Mouse (Mus musculus) adrenal gland, adult 2 months (tissue): ENCODE results near the gene Mllt11. TPM values are rescaled to one million over a fixed set of nuclear protein-coding genes. Genes with fewer than 3 reads are reported as not detected.
"Not testable (repeated sequence)": the region's sequence is repeated elsewhere in the genome, so short reads cannot be mapped to it uniquely, and the experiment has no call there.

Source experiments
- DNase-seq: peaks from one replicate; pipeline ENCODE4 v3.0.0; 2021
- polyA plus RNA-seq: library from polyadenylated mRNA; depleted of rRNA; stranded (reverse); fragments of >200 nt; gene quantifications from 2 replicates; pipeline ENCODE4 v1.2.3, GENCODE M21; 2012
- total RNA-seq, 2 experiments: library from RNA; stranded (reverse); gene quantifications; 2 replicates each; pipeline ENCODE4 v1.2.3; 2021

Gene Mllt11
- total and polyA plus RNA-seq, 3 experiments, result 7.2 to 8.7 (median 8.0) TPM

DNA sequence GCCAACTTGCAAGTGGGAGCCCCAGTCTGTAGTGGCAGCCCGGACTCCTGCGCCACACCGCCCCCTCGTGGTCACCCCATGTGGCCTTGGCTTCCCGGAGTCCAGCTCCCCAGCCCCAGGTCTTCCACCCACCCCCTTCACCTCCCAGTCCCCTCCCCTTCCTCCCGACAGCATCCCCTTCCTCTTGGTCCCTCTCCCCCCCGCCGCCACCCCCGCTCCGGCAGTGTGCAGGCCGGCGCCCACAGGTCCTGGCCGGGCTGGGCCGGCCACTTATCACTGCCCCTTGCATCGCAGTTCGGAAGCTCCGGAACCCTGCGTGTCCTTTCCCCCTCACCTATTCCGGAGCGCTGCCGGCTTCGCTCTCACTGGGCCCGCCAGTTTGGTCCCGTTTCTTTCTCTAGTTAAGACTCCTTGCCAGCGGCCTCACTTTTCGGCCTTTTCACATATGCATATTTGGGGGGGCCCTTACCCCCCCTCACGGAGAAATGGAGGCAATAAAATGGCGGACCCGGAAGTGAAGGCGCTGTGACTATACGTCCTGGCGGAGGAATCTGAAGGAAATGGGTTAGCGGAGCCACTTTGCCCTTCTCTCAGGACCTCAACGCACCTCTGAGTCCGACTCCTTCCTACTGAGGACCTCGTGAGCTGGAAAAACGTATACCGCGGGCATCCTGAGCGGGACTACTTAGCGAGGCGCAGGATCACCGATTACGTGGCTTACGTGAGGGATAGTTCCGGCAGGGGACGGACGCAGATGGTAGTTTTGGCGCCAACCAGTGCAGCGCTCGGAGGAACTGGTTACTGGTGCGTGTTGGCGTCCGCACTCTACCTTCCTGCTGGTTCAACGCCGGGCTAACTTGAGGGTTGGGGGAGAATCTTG is 14.5 kb downstream of the Mllt11 start, which contains the start of gene Gabpb2:
TSS of gene Gabpb2 (minus strand) at position 662 of the 880 bp plus-strand sequence.
- peak; percentile 97 for DNase-seq

- no peak for DNase-seq
Measured at GRCm38 (mm10) chr3:95216655-95217254, 15.2 kb downstream of the Mllt11 start.

DNA sequence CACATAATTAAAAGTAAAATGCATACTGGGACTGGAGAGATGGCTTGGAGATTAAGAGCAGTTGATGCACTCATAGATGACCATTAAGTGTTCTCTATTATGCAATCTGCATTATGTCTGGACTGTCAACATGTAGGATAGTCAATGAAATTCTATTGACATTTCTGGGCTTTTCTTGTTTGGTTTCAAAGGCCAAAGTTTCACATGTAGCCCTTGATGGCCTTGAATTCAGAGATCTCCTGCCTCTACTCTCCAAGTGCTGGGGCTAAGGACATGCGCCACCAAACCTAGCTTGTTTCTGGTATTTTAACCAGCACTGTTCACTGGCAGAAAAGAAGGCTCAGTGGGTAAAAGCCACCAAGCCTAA is 18.4 kb downstream of the Mllt11 start:
- no peak for DNase-seq

DNA sequence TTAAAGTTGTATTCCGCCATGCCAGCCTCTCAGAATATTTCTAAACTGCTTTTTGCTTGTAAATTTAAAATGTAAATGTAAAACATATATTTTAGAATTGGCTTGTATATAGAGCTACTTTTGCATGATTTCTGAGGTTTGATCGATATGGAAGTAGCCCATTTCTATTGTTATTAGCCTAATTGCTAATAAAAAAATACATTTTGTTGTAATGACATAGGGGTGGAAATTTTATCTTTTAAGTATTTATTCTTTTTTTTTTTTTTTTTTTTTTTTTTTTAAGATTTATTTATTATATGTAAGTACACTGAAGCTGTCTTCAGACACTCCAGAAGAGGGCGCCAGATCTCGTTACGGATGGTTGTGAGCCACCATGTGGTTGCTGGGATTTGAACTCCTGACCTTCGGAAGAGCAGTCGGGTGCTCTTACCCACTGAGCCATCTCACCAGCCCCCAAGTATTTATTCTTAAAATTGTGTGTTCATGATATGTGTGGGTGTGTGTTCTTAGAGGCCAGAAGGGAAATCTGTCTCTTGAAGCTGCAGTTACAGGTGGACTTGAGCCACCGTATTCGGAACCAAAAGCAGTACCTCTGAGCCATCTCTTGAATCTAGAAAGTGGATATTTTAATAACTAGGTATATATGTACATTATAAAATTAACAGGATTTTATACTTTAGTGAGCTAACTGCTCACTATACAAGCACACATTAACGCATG is 18.9 kb downstream of the Mllt11 start:
- not testable (repeated sequence) for DNase-seq

DNA sequence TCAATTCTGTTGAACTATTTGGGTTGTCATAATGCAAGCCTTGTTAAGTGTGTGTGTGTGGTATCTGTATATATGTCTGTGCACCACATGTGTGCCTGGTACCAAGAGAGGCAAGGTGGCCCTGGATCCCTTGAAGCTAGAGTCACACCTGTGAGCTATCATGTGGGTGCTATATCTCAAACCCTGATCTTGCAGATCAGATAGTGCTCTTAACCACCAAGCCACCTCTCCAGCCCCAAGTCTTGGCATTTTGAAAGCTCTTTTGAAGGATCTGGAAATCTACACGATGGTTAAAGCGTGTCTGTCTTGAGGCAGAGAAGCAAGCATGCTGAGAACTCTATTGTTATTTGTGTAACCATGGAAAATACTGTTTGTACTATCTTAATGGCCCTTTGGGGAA is 21.4 kb downstream of the Mllt11 start:
- DNase-seq, result no peak

DNA sequence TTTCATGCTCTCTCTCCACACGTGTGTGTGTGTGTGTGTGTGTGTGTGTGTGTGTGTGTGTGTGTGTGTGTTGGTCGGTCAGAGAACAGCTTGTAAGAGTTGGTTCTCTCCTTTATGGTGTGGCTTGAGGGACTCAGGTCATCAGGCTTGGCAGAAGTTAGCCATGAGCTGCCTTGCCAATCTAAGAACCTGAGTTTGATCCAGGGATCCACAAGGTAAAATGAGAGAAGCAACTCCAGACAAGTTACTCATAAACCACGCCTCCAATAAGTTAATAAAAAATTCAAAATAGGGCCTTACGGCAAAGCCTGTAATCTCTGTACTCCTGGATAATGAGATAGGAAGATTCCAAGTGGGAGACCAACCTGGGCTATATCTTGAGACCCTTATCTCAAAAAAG is 23.7 kb downstream of the Mllt11 start:
- no peak for DNase-seq

DNA sequence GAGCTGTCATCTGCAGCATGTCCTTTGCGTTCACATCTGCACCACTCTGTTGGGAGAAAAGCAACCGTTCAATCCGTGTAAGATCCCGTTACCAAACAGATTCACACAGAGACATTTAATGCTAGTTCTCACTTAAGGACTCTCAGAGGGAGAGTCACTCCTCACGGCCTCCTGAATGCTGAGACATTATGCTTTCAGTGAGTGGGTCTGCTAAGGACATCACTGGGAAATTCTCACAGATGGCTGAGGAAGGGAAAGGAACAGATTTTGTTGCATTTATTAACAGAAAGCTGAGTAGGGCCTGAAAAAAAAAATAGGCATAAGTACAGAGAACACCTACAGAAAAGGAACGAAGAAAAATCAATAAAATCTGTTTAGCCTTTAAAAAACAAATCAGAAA is 28.1 kb downstream of the Mllt11 start:
- no peak for DNase-seq

DNA sequence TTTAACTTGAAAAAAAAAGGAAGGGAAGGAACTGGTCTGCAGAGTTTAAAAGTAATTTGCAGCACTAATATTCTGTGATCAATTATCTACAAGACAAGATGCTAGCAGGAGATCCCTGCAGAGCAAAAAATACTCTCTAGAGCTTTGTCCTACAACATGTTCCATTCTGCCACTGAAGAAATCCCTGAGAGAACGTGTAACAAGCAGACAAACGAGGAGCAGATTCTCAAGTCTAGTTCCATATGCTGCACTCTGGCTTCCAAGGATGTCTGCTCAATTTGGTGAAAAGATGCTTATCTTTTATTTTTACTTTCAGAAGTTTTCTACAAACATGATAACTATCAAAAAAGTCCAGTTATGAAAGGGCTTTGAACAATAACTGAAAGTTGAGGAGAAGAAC is 31.4 kb downstream of the Mllt11 start:
- no peak for DNase-seq

- DNase-seq, result no peak
Measured at GRCm38 (mm10) chr3:95200132-95200531, 31.8 kb downstream of the Mllt11 start.

DNA sequence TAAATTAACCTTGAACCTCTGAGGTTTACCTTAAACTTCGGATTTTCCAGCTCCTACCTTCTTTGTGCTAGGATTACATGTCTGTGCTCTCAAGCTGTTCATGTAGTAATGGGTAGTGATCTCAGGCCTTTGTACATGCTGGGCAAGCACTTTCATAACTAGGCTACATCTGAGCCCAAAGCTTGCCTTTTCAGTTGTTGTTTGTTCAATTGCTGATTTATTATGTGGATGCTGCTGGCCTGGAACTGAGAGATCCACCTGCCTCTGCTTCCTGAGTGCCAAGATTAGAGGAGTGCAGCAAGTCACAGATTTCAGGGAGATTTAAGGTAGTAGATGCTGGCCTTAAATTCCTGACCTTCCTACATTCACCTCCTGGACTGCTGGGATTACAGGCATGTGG is 32.9 kb downstream of the Mllt11 start:
- DNase-seq, result no peak

GRCm38 (mm10) chr3:95195772-95196171 is 36.2 kb downstream of the Mllt11 start:
- DNase-seq, result no peak

DNA sequence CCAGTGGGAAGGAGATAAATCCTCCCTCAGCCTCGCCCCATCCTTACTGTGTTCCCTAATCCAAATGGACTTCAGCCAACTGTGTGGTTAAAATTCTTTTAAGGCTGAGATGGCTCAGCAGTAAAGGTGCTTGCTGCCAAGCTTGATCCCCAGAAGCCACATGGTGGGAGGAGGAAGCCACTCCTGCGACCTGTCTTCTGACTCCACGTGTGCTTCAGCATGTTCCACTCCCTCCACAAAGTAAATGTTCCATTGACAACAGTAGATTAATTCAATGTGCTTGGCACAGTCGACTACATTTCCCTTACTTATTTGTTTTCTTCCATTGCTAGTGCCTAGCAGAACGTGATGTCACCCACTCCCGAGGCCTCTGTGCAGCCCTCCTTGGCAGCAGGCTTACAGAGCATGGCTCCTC is 37.2 kb downstream of the Mllt11 start:
- DNase-seq, result no peak

DNA sequence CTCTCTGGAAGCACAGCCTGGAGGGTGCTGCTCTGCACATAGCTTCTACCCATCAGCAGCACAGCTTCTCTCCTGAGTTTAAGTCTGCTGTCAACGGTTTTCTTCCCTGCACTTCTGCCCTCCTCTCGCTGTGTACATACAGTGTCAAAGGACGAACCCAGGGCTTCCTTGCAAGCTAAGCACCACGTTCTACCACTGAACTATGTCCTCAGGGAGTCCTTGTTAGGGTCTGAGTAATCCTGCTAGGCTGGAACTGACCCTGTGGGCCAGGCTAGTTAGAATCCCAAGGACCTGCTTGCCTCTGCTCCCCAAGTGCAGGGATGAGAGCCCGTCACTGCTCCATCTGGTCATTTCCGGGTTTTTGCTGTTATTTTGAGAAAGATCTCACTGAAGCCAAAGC is 45.1 kb downstream of the Mllt11 start:
- DNase-seq, result peak; percentile 24

GRCm38 (mm10) chr3:95186100-95186499 is 45.9 kb downstream of the Mllt11 start:
- DNase-seq, result no peak

- no peak for DNase-seq
Measured at GRCm38 (mm10) chr3:95184796-95185577, 47.0 kb downstream of the Mllt11 start.

DNA sequence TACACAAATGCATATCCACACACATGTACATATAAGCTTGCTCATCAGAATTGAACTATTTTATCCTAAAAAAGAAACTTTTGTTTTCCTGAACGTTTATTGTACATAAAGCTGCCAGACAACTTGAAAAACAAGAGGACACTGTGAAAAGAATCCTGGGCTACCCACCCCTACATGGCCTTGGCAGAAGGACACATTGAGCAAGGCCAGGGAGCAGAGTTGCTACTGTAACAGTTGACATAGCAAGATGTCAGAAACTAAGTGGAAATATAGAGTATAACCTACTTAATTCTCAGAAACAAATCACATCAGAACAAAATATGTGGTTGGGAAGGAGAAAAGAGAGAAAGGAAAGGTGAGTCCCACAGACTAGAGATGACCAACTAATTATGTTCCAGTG is 50.1 kb downstream of the Mllt11 start:
- DNase-seq, result peak; percentile 62

DNA sequence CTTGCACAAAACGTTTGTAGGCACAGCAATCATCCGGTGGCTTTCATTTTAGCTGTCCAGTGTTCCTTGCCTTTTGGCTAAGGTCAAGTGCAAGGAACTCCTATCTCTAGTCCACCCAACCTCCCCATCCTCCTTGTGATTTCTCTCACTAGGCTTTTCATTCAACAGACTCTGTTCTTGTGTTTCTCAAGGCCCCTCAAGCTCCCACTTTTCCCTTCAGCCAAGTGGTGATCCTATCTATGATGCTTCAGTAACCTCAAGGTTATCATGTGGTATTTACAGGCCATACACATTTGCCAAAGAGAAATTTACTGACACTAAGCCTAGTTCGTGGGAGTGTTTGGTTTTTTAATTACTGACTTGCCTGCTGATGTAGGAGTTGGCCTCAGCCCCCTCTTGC is 52.1 kb downstream of the Mllt11 start:
- no peak for DNase-seq

DNA sequence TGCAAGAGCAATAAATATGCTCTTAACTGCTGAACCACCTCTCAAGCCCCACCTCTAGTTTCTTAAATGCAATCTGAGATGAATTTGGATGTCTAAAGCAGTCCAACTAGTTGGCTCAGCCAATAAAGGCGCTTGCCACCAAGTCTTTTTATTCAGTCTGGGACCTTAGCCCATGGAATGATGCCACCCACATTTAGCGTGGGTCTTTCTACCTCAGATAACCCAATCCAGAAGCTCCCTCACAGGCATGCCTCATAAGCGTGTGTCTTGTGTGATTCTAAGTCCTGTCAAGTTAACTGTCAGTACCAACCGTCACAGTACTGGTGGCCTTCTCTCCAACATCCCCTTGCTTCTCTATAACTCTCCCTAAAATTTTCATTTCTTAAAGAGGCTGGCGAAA is 53.0 kb downstream of the Mllt11 start:
- no peak for DNase-seq

DNA sequence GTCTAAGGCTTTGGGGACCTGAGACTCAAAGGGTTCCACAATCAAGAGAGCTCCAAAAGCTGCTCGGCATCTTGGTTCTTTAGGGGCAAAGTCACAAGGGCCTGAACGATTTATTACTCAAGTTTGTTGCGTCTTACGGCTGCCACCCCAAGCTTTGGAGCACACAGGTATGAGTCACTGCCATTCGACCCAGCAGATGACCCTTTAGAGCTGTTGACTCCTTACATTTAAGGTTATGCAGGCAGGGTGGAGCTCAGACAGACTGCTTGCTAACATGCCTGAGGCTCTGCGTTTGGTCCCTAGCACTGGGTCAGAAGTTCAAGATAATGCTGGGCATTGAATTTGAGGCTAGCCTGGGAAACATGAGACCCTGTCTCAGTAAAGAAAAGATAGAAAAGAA is 54.4 kb downstream of the Mllt11 start:
- no peak for DNase-seq

- DNase-seq, result no peak
Measured at GRCm38 (mm10) chr3:95176500-95176899, 55.5 kb downstream of the Mllt11 start.

GRCm38 (mm10) chr3:95174011-95174592 is 57.9 kb downstream of the Mllt11 start:
- DNase-seq, result peak; percentile 88
